Mouse (Mus musculus) kidney, embryonic 14.5 days (tissue): Measurements from ENCODE around the gene Sulf2. TPM values are rescaled to one million over a fixed set of nuclear protein-coding genes. Genes with fewer than 3 reads are reported as not detected.

Experiments used
- ATAC-seq: fragments of 200-750 bp; cut with Nextera tagmentation; 2 replicates; pipeline ENCODE4 v1.8.0; 2017; ENCODE audit warnings: moderate number of reproducible peaks, mild to moderate bottlenecking, moderate TSS enrichment, moderate library complexity; ENCODE audit not compliant: low FRiP score, low TSS enrichment
- H3K27ac ChIP-seq: fragments of 300-500 bp; sonication (generic); 2 replicates; pipeline ENCODE4 v1.5.1; 2014; ENCODE audit warnings: low read depth, mild to moderate bottlenecking, low read length, moderate library complexity, mixed read lengths
- H3K27me3 ChIP-seq: fragments of 300-500 bp; sonication (generic); 2 replicates; pipeline ENCODE4 v1.6.1; 2014; ENCODE audit warnings: mild to moderate bottlenecking, low read length; ENCODE audit not compliant: control insufficient read depth, insufficient read depth
- H3K36me3 ChIP-seq: fragments of 300-500 bp; sonication (generic); 2 replicates; pipeline ENCODE4 v1.6.1; 2014; ENCODE audit warnings: low read length, mixed read lengths; ENCODE audit not compliant: control insufficient read depth, insufficient read depth
- H3K4me1 ChIP-seq: fragments of 300-500 bp; sonication (generic); 2 replicates; pipeline ENCODE4 v1.6.1; 2014; ENCODE audit warnings: low read length, mixed read lengths; ENCODE audit not compliant: control insufficient read depth, insufficient read depth
- H3K4me2 ChIP-seq: fragments of 300-500 bp; sonication (generic); replicated peaks from 2 replicates; pipeline ENCODE4 v1.6.1; 2014; ENCODE audit warnings: low read depth, mild to moderate bottlenecking, low read length
- H3K4me3 ChIP-seq: fragments of 300-500 bp; sonication (generic); 2 replicates; pipeline ENCODE4 v1.5.1; 2014; ENCODE audit warnings: mild to moderate bottlenecking, low read length
- H3K9ac ChIP-seq: fragments of 300-500 bp; sonication (generic); 2 replicates; pipeline ENCODE4 v1.6.1; 2014; ENCODE audit warnings: low read depth, mild to moderate bottlenecking, low read length, moderate library complexity
- H3K9me3 ChIP-seq: fragments of 300-500 bp; sonication (generic); 2 replicates; pipeline ENCODE4 v1.6.1; 2016; ENCODE audit warnings: low read length; ENCODE audit not compliant: control insufficient read depth
- WGBS: fragments of 180-500 bp; shearing (Covaris S2); extraction: QIAGEN DNeasy Blood & Tissue Kit; methylation state at CpG from one replicate; pipeline ENCODE4 v1.1.7; 2014; 5-methylcytosine and 5-hydroxymethylcytosine counted together
- polyA plus RNA-seq: library from polyadenylated mRNA; unstranded; fragments of >200 nt; fragmentation: Nextera tagmentation; extraction: Ambion mirVana; gene quantifications from 2 replicates; pipeline ENCODE4 v1.2.1, GENCODE M21; 2014

Sulf2 gene
- polyA plus RNA-seq, 1 experiment from 2014 or later: 80.4 TPM

DNA sequence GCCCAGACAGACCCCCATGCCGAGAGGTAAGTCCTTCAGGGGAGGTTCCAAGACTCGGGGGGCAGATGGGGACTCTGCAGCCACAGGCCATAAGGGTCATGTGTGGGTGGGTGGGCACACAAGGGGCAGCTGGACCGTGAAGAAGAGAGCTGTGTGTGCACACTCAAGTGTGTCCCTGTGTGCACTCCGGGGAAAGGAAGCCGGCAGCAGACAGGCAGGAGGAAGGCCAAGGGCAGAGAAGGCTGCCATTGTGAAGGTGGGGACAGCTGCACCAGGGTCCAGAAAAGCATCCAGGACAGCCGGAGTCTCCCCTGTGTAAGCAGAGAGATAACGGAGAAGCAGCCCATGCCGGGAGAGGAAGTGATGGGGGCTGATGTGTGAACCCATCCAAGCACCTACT is 44.7 kb downstream of the Sulf2 start:
- H3K4me3 ChIP-seq: no peak overlapping the region
- H3K9me3 ChIP-seq: no peaks in the 10 kb centered on the region
- H3K27me3 ChIP-seq: no peaks in the 10 kb centered on the region
- H3K9ac ChIP-seq: no peak overlapping the region
- WGBS: 45% methylated on average over 8 of the region's 8 CpGs
- ATAC-seq: 0 out of 2 replicates have a peak, but pooled peaks have one; percentile 29
- no peak overlapping the region for H3K4me2 ChIP-seq
- H3K4me1 ChIP-seq: peaks cover 23% of the 10 kb centered on the region
- H3K27ac ChIP-seq: no peak overlapping the region
- H3K36me3 ChIP-seq: peaks cover 2% of the 10 kb centered on the region; the same call in 1 of the 2 replicates

DNA sequence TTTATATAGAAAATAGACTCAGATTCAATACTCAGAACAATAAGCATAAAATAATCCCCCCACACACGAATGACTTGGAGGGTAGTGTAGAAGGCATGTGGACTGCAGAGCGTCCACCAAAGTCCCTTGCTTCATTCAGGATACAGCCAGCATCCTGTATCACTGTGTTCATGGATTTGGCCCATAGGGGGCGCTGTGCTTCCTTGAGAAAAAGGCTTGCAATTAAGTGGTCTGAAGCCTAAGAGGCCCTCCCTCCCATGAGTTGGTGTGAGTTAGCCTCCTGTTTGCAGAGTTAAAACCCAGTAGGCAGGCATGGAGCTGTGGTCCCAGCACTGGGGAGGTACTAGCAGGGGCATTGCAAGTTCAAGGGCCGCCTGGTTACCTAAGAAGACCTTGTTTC is 47.1 kb downstream of the Sulf2 start:
- Histone ChIP-seq H3K4me1 (peaks cover 19% of the 10 kb centered on the region), H3K36me3 (no peaks in the 10 kb centered on the region; the same call in 1 of the 2 replicates), H3K4me3 (no peak overlapping the region), H3K9me3 (no peaks in the 10 kb centered on the region), H3K9ac (no peak overlapping the region), H3K4me2 (no peak overlapping the region), H3K27ac (no peak overlapping the region; the same call in 1 of the 2 replicates), H3K27me3 (no peaks in the 10 kb centered on the region)
- 0 out of 2 replicates have a peak, but pooled peaks have one; percentile 28 for ATAC-seq
- 25% methylated on average over 4 of the region's 4 CpGs for WGBS

DNA sequence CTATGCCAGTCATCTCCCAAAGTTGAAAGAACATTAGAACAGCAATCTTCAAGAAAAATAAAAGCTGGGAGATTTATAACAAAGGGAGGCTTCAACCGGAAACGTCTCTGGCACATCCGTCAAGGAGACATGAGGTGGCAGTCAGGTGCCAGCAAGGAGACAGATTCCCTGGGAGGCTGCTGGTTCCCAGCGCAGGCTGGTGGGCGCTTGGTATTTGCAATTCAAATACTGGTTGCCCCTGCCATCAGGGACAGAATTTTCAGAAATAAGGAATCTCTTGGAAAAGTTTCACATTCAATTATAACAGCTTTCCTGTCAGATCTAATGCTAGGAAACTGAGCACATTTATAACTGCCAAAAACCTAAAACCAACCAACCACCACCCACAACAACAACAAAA is 47.6 kb downstream of the Sulf2 start:
- H3K27ac ChIP-seq: no peak overlapping the region
- no peak overlapping the region for H3K4me2 ChIP-seq
- no peak overlapping the region for H3K9ac ChIP-seq
- H3K9me3 ChIP-seq: no peaks in the 10 kb centered on the region
- H3K4me3 ChIP-seq: no peak overlapping the region
- no peaks in the 10 kb centered on the region; the same call in 1 of the 2 replicates for H3K36me3 ChIP-seq
- peaks cover 21% of the 10 kb centered on the region for H3K4me1 ChIP-seq
- 74% methylated on average over 5 of the region's 5 CpGs for WGBS
- no peaks in the 10 kb centered on the region for H3K27me3 ChIP-seq
- ATAC-seq: no peak

DNA sequence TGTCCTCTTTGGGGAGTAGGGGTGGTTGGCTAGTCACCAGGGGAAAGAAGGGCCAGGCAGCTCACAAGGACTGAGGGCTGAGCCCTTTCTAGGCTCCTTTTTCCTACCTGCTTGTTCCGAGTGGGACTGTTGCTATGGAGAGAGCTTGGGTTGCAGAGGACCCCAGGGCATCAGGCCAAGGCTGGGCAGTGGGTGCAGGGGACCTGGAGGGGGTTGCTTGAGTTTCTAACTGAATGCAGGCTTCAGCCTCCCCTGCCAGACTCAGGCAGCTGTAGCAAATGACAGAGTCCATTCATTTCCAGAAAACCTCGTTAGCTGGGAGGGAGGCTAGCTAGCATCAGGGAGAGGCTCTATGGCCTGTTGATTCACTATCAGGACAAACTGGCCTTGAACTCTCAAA is 48.8 kb downstream of the Sulf2 start:
- 70% methylated on average over 2 of the region's 2 CpGs for WGBS
- no peak overlapping the region for H3K4me3 ChIP-seq
- H3K4me2 ChIP-seq: no peak overlapping the region
- peaks cover 16% of the 10 kb centered on the region for H3K4me1 ChIP-seq
- H3K36me3 ChIP-seq: no peaks in the 10 kb centered on the region
- H3K9ac ChIP-seq: no peak overlapping the region
- ATAC-seq: no peak
- H3K9me3 ChIP-seq: no peaks in the 10 kb centered on the region
- no peaks in the 10 kb centered on the region for H3K27me3 ChIP-seq
- no peak overlapping the region for H3K27ac ChIP-seq

DNA sequence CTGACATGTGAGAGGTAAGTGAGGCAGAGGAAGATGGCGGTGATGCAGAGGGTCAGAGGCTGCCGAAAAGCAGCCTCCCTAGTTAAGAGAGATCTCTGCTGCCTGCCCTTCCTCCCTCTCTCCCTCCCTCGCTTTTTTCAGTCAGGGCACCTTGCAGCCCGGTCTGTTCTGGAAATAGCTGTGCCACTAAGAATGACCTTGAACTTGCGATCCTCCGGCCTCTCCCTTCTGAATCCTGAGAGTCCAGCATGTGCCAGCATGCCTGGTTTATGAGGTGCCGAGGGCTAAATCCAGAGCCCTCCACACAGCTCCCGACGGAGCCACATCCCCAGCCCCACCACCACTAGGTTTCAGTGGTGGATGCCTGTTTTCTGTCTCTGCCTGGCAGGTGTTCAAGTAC is 49.6 kb downstream of the Sulf2 start:
- Histone ChIP-seq H3K4me2 (no peak overlapping the region), H3K27ac (no peak overlapping the region), H3K27me3 (no peaks in the 10 kb centered on the region), H3K4me1 (peaks cover 9% of the 10 kb centered on the region), H3K9ac (no peak overlapping the region), H3K9me3 (no peaks in the 10 kb centered on the region), H3K4me3 (no peak overlapping the region), H3K36me3 (no peaks in the 10 kb centered on the region)
- WGBS: 70% methylated on average over 9 of the region's 9 CpGs
- ATAC-seq: no peak

DNA sequence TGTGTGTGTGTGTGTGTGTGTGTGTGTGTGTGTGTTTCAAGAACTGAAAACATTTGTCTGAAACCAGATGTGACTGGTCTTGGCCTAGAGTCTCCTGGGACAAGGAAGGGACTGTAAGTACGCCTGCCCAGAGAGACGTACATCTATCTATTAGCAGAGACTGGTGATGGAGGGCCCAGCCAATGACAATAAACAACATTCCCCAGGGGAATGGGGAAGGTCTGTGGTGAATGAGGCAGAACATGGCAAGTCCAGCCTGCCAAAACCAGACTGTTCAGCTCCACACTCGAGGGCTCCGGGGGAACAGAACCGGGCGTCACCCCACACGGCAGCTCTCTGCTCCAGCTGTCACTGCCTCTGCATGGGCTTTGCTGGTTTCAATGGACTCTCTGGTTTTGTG is 52.6 kb downstream of the Sulf2 start:
- Histone ChIP-seq H3K4me3 (no peak overlapping the region), H3K4me2 (no peak overlapping the region), H3K27me3 (no peaks in the 10 kb centered on the region), H3K9me3 (no peaks in the 10 kb centered on the region), H3K36me3 (no peaks in the 10 kb centered on the region), H3K4me1 (0 out of 2 replicates have a peak, but pooled peaks cover 4% of the 10 kb centered on the region), H3K27ac (no peak overlapping the region), H3K9ac (no peak overlapping the region)
- 58% methylated on average over 7 of the region's 7 CpGs for WGBS
- no peak for ATAC-seq

DNA sequence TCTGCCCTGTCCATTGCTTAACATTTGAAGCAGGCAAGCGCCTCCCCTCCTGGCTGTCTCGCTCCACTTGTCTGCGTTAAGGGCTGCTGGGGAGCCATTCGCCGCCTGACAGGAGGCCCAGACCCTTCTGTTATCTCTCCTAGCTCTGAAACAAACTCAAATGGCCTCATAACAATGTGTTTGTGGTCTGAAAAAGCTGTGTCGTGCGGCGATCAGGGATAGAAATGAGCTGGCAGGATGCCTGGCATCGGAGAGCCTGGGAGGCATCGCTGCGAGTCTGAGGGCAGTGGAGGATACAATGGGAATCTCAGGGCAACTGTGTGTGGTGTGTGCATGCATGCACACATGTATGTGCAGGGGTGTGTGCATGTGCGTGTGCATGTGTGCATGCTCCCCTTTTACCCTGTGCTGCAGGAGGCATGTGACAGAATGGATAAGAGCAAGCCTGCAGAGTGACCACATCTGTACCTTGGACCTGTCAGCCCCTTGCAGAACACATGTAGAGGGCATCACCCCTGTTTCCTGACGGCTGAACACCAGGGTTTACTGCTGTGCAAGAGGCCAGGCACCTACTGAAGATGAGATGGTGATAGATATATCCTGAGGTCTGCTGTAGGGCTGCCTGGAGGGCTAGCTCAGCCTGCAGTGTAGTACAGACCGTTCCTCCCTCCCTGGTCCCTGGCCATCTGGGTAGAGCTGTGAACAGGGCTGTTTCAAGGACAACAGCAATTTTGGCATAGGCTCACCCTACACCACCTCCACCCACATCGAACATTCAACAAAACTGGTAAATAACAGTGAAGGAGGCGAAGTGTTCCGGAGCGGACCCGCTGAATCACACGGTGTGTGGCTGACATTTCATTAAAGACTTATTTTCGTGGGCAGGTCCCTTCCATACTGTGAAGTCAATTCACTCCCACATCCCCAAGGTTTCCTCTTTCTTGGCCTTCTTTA is 54.9 kb downstream of the Sulf2 start:
- Histone ChIP-seq H3K4me2 (no peak overlapping the region), H3K9ac (no peak overlapping the region), H3K27me3 (no peaks in the 10 kb centered on the region), H3K27ac (no peak overlapping the region), H3K36me3 (no peaks in the 10 kb centered on the region; the same call in 1 of the 2 replicates), H3K4me3 (no peak overlapping the region), H3K4me1 (0 out of 2 replicates have a peak, but pooled peaks cover 4% of the 10 kb centered on the region), H3K9me3 (no peaks in the 10 kb centered on the region)
- whole genome bisulfite sequencing: 77% methylated on average over 21 of the region's 21 CpGs
- ATAC-seq: no peak

DNA sequence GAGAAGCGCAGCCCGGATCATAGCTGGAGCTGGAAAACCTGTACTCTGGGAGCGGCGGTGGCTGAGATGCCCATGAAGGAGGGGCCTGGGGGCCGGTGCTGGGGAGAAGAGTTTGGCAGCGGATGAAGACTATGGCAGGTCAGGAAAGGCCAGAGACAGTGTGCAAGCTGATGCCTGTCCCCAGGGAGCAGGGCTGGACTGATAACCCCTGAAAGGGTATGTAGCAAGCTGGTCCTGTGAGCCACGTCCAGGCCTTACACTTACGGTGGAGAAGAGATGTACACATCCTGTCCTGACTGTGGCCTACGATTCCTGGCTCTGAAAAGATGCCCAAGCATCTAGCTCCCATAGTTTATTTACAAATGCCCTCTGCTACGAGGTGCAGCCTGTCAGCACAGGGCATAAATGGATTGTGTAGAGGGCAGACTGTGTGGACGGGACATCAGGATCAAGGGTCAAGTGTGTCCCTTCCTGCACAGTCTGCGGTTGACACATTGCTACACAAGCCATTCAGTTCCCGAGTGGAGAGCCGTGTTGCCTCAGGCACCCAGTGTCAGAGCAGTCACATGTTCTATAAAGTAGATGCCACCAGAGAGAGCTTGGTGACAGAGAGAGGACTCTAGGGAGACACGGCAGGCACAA is 57.0 kb downstream of the Sulf2 start:
- 76% methylated on average over 15 of the region's 15 CpGs for WGBS
- Histone ChIP-seq H3K4me2 (no peak overlapping the region), H3K9ac (no peak overlapping the region), H3K27ac (no peak overlapping the region; the same call in 1 of the 2 replicates), H3K4me3 (no peak overlapping the region), H3K9me3 (no peaks in the 10 kb centered on the region), H3K27me3 (no peaks in the 10 kb centered on the region), H3K36me3 (peaks cover 4% of the 10 kb centered on the region; the same call in 1 of the 2 replicates), H3K4me1 (0 out of 2 replicates have a peak, but pooled peaks cover 4% of the 10 kb centered on the region)
- ATAC-seq: no peak
